Mouse (Mus musculus) hindbrain, embryonic 15.5 days (tissue): ENCODE results near the gene Cic. TPM values are rescaled to one million over a fixed set of nuclear protein-coding genes. Genes with fewer than 3 reads are reported as not detected.
A peak's percentile ranks its signal among the peaks of the same experiment; 100 is the strongest.

Experiments used
- ATAC-seq: fragments of 200-750 bp; cut with Nextera tagmentation; 2 replicates; pipeline ENCODE4 v1.8.0; 2017; ENCODE audit warnings: low read depth, moderate number of reproducible peaks, moderate TSS enrichment; ENCODE audit not compliant: low FRiP score
- H3K27ac ChIP-seq: fragments of 300-500 bp; sonication (generic); replicated peaks from 2 replicates; pipeline ENCODE4 v1.5.1; 2015; ENCODE audit warnings: mild to moderate bottlenecking, inconsistent platforms
- H3K27me3 ChIP-seq: fragments of 300-500 bp; sonication (generic); 2 replicates; pipeline ENCODE4 v1.6.1; 2015; ENCODE audit warnings: control low read depth, inconsistent platforms
- H3K36me3 ChIP-seq: fragments of 300-500 bp; sonication (generic); 2 replicates; pipeline ENCODE4 v1.6.1; 2015; ENCODE audit warnings: control low read depth, inconsistent platforms
- H3K4me1 ChIP-seq: fragments of 300-500 bp; sonication (generic); replicated peaks from 2 replicates; pipeline ENCODE4 v1.6.1; 2015; ENCODE audit warnings: control low read depth, inconsistent platforms
- H3K4me2 ChIP-seq: fragments of 300-500 bp; sonication (generic); 2 replicates; pipeline ENCODE4 v1.6.1; 2015; ENCODE audit warnings: moderate library complexity, mild to moderate bottlenecking, inconsistent platforms
- H3K4me3 ChIP-seq: fragments of 300-500 bp; sonication (generic); 2 replicates; pipeline ENCODE4 v1.5.1; 2015; ENCODE audit warnings: mild to moderate bottlenecking, inconsistent platforms
- H3K9ac ChIP-seq: fragments of 300-500 bp; sonication (generic); 2 replicates; pipeline ENCODE4 v1.6.1; 2015; ENCODE audit warnings: inconsistent platforms
- H3K9me3 ChIP-seq: fragments of 300-500 bp; sonication (generic); 2 replicates; pipeline ENCODE4 v1.6.1; 2016; ENCODE audit warnings: control low read depth, inconsistent platforms
- whole genome bisulfite sequencing: fragments of 180-500 bp; shearing (Covaris S2); methylation state at CpG from one replicate; pipeline ENCODE4 v1.1.7; 2015; 5-methylcytosine and 5-hydroxymethylcytosine counted together
- polyA plus RNA-seq: library from polyadenylated mRNA; unstranded; fragments of >200 nt; fragmentation: Nextera tagmentation; extraction: Ambion mirVana; gene quantifications from 2 replicates; pipeline ENCODE4 v1.2.1, GENCODE M21; 2015

Gene Cic
- polyA plus RNA-seq, 1 experiment from 2014 or later: 32.5 TPM

DNA sequence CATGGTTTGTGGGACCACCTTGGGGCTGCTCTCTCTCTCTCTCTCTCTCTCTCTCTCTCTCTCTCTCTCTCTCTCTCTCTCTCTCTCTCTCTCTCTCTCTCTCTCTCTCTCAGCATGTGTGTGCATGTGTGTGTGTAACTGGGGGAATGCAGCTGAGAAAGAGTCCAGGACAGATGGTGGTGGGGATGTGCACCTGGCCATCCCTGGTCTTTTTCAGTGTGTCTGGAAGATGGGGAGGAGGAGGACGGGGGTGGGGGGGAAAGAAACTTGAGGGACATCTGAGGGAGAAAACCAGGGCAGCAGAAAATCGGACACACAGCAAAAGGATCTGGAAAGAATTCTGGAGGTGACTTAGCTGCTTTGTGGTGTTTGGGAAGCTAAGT, 39.1 kb downstream of the Cic start:
- Histone ChIP-seq H3K27ac (peak overlapping the region; percentile 87), H3K9me3 (no peaks in the 10 kb centered on the region), H3K9ac (peak overlapping the region; percentile 76; the same call in 1 of the 2 replicates), H3K27me3 (peaks cover 8% of the 10 kb centered on the region), H3K4me3 (peak overlapping the region; percentile 57), H3K4me1 (peaks cover 19% of the 10 kb centered on the region), H3K4me2 (peak overlapping the region; percentile 64), H3K36me3 (peaks cover 8% of the 10 kb centered on the region; the same call in 1 of the 2 replicates)
- WGBS: 42% methylated on average over 2 of the region's 2 CpGs
- ATAC-seq: peak; percentile 23; the same call in 1 of the 2 replicates

DNA sequence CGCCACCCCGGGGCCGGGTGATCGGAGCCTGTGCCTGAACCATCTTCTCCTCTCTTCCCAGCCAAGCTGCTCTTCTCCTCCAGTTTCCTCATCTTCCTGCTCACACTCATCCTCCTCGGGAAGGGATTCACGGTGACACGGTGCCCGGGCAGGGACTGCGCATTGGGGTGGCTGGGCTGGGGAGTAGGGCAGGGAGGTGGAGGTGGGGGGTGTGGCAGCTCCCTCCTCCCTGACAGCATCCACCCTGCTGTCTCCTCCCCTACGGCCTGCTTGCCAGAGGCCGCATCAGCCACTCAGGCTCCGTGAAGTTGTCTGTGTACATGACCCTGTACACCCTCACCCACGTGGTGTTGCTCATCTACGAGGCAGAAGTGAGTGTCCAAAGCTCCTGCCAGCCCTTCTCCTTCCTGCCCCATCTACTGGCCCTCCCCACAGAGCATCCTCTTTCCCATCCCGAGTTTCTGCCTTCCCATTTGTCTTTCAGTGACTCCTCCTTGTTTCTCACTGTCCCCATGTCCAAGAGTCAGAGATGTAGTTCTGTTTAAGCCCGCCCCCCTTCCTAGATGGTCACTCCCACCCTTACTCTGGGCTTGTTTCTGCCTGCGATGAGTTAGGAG, 41.3 kb downstream of the Cic start:
- Histone ChIP-seq H3K36me3 (peaks cover 11% of the 10 kb centered on the region; the same call in 1 of the 2 replicates), H3K9ac (no peak overlapping the region), H3K4me3 (no peak overlapping the region), H3K27ac (no peak overlapping the region), H3K27me3 (peaks cover 30% of the 10 kb centered on the region), H3K9me3 (no peaks in the 10 kb centered on the region), H3K4me2 (no peak overlapping the region), H3K4me1 (peaks cover 19% of the 10 kb centered on the region)
- ATAC-seq: no peak
- WGBS: 66% methylated on average over 17 of the region's 17 CpGs

- 91% methylated on average over 9 of the region's 9 CpGs for WGBS
Observed at GRCm38 (mm10) chr7:25309425-25309824, 41.9 kb downstream of the Cic start.

GRCm38 (mm10) chr7:25311193-25311592, 43.7 kb downstream of the Cic start:
- Histone ChIP-seq H3K27ac (no peak overlapping the region), H3K27me3 (peaks cover 41% of the 10 kb centered on the region), H3K9me3 (no peaks in the 10 kb centered on the region), H3K36me3 (peaks cover 11% of the 10 kb centered on the region; the same call in 1 of the 2 replicates), H3K4me3 (no peak overlapping the region), H3K9ac (no peak overlapping the region), H3K4me1 (peaks cover 29% of the 10 kb centered on the region), H3K4me2 (no peak overlapping the region)
- ATAC-seq: no peak
- 75% methylated on average over 11 of the region's 11 CpGs for WGBS

More at GRCm38 (mm10) chr7:25309425-25309824, 41.9 kb downstream of the Cic start:
- Histone ChIP-seq H3K9me3 (no peaks in the 10 kb centered on the region), H3K27ac (no peak overlapping the region), H3K36me3 (peaks cover 11% of the 10 kb centered on the region; the same call in 1 of the 2 replicates), H3K4me2 (no peak overlapping the region), H3K27me3 (peaks cover 36% of the 10 kb centered on the region), H3K4me1 (peaks cover 20% of the 10 kb centered on the region), H3K4me3 (no peak overlapping the region), H3K9ac (no peak overlapping the region)
- ATAC-seq: no peak

DNA sequence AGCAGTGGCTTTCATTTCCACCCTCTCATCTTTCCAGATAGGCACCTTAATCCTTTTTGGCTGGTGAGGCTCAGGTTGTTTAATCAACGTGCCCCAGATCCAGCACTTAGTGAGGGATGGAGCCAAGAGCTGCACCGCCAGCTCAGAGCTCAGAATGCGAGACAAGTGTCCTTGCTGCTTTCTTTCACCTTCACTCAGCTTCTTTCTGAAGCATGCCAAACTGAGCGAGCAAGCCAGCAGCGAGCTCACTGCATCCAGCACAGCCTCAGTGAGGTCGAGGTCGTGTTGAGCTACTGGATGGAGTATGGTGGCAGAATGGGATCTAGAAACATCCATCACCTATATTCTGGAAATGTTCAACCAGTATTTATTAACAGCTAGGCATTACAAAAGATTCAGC, 45.8 kb downstream of the Cic start:
- H3K27me3 ChIP-seq: peaks cover 41% of the 10 kb centered on the region
- no peak overlapping the region for H3K4me2 ChIP-seq
- H3K27ac ChIP-seq: no peak overlapping the region
- no peak overlapping the region for H3K9ac ChIP-seq
- no peak overlapping the region for H3K4me3 ChIP-seq
- peaks cover 31% of the 10 kb centered on the region for H3K4me1 ChIP-seq
- H3K9me3 ChIP-seq: no peaks in the 10 kb centered on the region
- ATAC-seq: no peak
- 60% methylated on average over 7 of the region's 7 CpGs for WGBS
- H3K36me3 ChIP-seq: peaks cover 7% of the 10 kb centered on the region; the same call in 1 of the 2 replicates

DNA sequence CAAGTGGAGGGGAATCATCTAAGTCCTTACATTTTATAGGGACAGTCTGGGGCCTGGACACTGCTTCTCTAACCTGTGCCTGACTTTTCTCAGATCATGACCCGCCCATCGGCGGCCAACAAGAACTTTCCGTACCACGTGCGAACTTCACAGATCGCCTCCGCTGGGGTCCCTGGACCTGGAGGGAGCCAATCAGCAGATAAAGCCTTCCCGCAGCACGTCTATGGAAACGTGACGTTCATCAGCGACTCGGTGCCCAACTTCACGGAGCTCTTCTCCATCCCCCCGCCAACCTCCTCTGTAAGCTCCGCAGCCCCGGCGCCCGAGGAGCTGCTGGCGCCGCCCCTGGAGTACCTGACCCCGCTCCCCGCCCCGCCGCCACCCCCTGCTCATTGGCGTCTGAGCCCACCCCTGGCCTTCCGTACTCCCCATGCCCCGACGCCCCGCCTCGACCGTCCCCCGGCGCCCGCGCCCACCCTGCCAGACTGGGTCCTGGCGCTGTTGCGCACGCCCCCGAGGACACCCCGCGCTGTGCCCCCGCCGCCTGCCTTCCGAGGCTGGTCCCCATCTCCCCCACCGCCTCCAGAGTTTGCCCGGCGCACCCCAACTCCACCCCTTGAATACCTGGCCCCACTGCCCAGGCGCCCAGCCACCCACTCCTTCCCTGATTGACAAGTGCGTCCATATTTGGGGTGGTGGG, 47.3 kb downstream of the Cic start:
- Histone ChIP-seq H3K9me3 (no peaks in the 10 kb centered on the region), H3K27me3 (peaks cover 41% of the 10 kb centered on the region), H3K4me3 (peak overlapping the region; percentile 30), H3K36me3 (peaks cover 7% of the 10 kb centered on the region; the same call in 1 of the 2 replicates), H3K4me1 (peaks cover 40% of the 10 kb centered on the region), H3K4me2 (peak overlapping the region; percentile 95), H3K9ac (no peak overlapping the region), H3K27ac (no peak overlapping the region)
- 6% methylated on average over 48 of the region's 51 CpGs for WGBS
- ATAC-seq: no peak

GRCm38 (mm10) chr7:25315306-25316041, 48.0 kb downstream of the Cic start:
- Histone ChIP-seq H3K9me3 (no peaks in the 10 kb centered on the region), H3K36me3 (peaks cover 7% of the 10 kb centered on the region; the same call in 1 of the 2 replicates), H3K27me3 (peaks cover 41% of the 10 kb centered on the region), H3K4me2 (peak overlapping the region; percentile 95), H3K4me1 (peaks cover 40% of the 10 kb centered on the region), H3K4me3 (peak overlapping the region; percentile 30), H3K9ac (0 out of 2 replicates have a peak overlapping the region, but pooled peaks have one; percentile 15), H3K27ac (peak overlapping the region; percentile 86)
- WGBS: 2% methylated on average over 51 of the region's 69 CpGs
- no peak for ATAC-seq

GRCm38 (mm10) chr7:25316532-25317445, 49.3 kb downstream of the Cic start, which contains the start of gene Megf8:
Megf8 (plus strand) TSS chr7:25317164.
- Histone ChIP-seq H3K4me3 (peak within 1 kb of the TSS; percentile 72), H3K4me2 (peak within 1 kb of the TSS; percentile 95), H3K4me1 (peaks cover 47% of the 10 kb centered on the region), H3K9me3 (no peaks in the 10 kb centered on the region), H3K9ac (peak within 1 kb of the TSS; percentile 78), H3K27me3 (peaks cover 31% of the 10 kb centered on the region), H3K36me3 (0 out of 2 replicates have a peak, but pooled peaks cover 2% of the 10 kb centered on the region), H3K27ac (peak within 1 kb of the TSS; percentile 86)
- ATAC-seq: peak; percentile 99
- WGBS: under 1% methylated on average over 52 of the region's 52 CpGs

DNA sequence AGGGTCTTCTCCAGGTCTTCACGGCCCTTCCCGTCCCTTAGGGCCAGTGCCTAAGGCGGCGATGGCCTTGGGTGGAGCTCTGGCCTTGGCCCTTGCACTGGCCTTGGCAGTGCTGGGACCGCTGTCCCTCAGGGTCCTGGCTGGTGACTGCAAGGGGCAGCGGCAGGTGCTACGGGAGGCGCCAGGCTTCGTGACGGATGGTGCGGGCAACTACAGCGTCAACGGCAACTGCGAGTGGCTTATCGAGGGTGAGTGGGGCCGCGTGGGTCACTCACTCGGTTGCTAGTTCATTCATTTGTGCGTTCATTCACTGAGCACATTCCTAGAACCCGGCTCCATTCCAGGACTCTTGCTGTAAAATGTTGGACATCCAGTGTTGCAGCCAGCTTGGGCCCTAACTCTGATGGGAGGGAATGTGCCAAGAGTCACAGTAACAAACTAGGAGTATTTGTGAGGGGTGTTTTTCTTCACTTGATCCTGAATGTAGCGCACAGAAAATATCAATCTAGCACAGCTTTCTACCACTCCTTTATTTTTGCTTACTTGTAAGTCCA, 50.0 kb downstream of the Cic start:
- H3K9ac ChIP-seq: peak overlapping the region; percentile 78
- peaks cover 23% of the 10 kb centered on the region for H3K27me3 ChIP-seq
- H3K9me3 ChIP-seq: no peaks in the 10 kb centered on the region
- H3K4me2 ChIP-seq: peak overlapping the region; percentile 95
- WGBS: 14% methylated on average over 21 of the region's 21 CpGs
- ATAC-seq: no peak
- H3K27ac ChIP-seq: peak overlapping the region; percentile 86
- no peaks in the 10 kb centered on the region for H3K36me3 ChIP-seq
- peaks cover 51% of the 10 kb centered on the region for H3K4me1 ChIP-seq
- peak overlapping the region; percentile 72 for H3K4me3 ChIP-seq

DNA sequence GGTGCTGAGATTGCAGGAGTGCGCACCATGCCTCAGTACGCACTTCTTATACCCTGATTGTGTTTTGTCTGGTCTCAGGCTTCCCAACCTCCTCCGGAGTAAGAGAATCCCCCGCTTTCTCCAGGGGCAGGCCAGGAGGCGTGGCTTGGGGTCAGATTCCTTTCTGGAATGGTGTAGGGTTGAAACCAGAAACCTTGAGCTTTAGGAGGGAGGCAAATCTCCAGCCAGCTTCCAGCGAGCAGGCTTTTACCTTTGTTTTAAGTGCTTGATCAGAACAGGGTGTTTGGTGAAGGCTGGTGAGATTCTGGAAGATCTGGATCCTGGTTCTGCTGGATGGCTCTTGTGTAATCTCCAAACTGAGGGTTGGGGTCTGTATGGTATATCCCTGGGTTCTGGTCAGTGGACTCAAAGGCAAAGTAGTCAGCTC, 54.6 kb downstream of the Cic start:
- H3K27me3 ChIP-seq: no peaks in the 10 kb centered on the region
- no peak for ATAC-seq
- peaks cover 32% of the 10 kb centered on the region for H3K4me1 ChIP-seq
- H3K4me3 ChIP-seq: no peak overlapping the region
- H3K27ac ChIP-seq: peak overlapping the region; percentile 17; the same call in 1 of the 2 replicates
- no peaks in the 10 kb centered on the region for H3K36me3 ChIP-seq
- 14% methylated on average over 6 of the region's 6 CpGs for WGBS
- peak overlapping the region; percentile 16; the same call in 1 of the 2 replicates for H3K4me2 ChIP-seq
- H3K9me3 ChIP-seq: no peaks in the 10 kb centered on the region
- H3K9ac ChIP-seq: 0 out of 2 replicates have a peak overlapping the region, but pooled peaks have one; percentile 22
